Mouse (Mus musculus) T-helper 2 cell (primary cell): ENCODE results near the gene E2f8.

Experiments
- in situ Hi-C: fragments of 300-600 bp; cut with MboI, MseI; formaldehyde crosslinking; loops from one replicate; pipeline ENCODE4 v1.15.1; 2025; ENCODE audit warnings: high pct_unique_total_duplicates

Gene E2f8

DNA sequence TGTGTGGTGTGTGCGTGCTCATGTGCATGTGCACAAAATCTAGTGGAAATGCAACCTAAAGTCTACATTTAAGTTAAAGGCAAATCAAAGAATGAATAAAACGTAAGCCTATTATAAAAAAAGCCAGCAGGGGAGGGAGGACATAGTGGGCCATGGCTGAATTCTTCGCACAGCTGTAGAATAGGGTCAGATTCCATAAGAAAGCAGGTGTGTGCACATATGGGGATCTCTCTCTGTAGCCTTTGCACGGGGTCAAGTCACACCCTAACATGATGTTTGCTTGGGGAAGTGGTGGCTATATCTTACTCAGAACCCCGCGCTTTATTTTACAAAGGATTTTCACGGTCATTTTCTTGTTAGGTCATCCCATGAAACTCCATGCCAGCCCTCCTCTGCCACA, 11.7 kb upstream of the E2f8 start:
- in situ Hi-C loops: no loop called here

DNA sequence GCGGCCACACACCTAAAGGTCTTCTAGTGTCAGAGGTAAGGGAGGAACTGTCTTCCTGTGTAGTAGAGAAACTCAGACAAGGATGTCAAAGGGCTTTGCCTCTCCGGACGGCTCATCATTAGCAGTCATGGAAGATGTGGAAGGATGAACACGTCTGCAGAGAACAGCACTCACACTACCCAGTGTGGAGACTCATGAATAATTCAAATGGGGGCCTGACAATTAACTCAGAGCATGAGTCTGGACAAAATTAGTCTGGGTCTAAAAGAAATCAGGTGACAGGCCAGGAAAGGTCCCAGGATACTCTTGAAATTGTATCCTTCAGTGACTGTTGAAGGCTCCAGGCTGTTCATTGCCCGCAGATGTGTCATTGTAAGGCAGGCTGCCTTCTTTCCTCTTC, 9.6 kb upstream of the E2f8 start:
- in situ Hi-C loops: no loop called here

DNA sequence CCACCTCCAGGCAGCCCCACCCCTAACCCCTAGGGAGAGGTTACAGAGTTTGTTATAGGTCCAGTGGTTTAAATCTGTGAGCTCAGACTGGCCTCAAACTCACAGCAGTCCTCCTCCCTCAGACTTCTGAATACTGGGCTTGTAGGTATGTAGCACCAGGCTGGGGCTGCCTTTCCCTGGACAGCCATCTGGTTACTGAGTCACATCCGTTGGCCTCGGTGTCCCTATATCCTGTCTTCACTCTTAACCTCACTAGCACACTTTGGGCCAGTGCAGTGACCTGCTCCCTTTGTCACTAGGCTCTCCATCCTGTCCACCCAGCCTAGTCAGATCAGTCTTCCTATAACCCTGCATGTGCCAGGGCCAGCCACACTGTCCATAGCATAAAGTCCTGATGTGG, 7.4 kb upstream of the E2f8 start:
- in situ Hi-C loops: no loop called here

DNA sequence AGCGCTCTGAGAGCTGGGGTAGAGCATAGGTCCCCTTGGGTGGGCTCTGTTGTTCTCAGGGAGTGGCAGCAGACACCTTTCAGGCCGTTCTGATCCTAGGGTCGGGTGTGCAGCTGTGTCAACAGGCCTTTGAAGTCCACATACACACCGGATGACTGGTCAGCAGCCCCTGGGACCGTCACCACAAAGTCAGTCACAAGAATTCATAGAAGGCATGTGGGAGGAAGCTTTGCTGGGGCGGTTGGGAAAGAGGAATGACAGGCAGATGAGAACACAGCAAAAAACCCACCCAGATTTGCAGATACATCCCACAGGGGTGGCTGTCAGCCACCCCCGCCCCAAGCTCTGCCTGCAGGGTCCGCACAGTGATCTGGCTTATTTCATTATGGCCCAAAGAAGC, 6.6 kb upstream of the E2f8 start:
- in situ Hi-C loops: no loop called here

DNA sequence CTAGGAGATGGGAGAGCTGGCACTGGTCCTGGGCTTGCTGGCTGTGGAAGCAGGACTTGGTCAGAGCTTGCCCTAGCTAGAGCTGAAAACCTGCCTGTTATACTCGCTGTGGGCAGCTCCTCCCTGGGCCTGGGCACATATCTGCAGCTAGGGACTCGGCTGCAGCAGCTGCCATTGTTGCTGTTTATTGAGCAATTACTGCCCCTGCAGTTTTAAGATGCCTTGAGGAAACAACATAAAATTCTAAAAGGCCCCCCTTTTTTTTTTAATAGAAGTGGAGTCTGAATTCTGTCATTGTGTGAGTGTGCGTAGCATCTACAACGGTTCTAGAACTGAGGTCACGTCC, 2.8 kb upstream of the E2f8 start:
- in situ Hi-C loops: no loop called here

DNA sequence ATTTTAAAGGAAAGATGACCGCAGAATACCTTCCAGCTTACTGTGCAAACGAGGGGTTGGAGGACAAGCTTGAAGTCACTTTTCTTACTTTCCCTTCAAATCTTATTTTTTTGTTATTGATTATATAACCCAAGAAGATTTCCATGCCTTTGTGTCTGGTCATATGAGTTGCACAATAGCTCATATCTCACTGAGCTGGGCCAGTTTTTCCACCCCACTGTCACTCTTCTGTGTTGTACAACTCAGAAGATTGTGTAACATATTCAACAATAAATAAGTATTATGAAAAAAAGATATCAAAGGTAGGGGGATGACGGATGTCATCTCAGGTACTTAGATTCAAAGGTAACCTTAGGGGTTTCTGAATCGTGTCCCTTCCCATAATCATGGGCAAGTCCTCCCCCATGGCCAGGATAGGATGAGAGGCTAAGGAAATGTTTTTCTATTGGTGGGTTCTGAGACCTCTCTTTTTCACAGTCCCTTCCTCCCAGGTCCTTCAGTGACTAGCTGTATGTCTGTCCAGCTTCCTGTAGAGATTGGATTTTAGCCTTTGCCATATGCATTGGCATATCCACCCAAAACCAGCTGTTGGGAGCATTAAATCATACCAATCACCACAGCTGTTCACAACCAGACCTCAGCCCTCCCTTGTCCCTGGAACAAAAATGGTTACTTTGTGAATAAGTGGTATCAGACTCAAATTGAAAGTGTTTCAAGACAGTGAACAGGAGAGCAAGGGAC, 2.3 kb upstream of the E2f8 start:
- in situ Hi-C loops: no loop called here

DNA sequence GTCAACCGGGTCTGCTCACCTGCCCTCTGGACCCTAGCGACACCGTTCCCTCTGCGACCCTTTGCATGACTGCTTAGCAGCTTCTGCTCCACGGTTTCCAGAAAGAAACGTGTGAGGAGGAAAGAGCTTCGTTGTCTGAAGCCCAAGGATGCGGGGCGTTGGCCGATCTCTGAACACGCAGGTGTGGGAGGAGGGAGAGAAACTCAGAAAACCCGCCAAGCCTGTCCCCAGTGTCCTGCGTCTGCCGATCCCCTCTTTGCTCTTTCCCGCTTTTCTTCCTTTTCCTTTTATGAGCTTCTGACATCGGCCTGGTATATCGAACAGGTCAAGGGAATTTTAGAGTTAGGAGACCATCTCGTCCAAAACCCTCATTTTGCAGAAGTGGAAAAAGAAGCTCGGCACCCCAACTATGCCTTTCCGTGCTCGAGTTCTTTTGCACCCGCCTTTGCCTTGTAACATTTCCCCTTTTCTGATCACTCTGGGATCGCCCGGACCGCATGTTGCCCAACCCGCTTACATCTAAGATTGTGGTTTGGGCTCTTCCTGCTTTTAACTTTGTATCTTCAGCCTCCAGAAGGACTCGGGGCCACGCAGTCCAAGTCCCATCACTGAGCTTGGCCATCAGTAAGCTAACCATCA, 694 bp upstream of the E2f8 start:
- in situ Hi-C loops: no loop called here

DNA sequence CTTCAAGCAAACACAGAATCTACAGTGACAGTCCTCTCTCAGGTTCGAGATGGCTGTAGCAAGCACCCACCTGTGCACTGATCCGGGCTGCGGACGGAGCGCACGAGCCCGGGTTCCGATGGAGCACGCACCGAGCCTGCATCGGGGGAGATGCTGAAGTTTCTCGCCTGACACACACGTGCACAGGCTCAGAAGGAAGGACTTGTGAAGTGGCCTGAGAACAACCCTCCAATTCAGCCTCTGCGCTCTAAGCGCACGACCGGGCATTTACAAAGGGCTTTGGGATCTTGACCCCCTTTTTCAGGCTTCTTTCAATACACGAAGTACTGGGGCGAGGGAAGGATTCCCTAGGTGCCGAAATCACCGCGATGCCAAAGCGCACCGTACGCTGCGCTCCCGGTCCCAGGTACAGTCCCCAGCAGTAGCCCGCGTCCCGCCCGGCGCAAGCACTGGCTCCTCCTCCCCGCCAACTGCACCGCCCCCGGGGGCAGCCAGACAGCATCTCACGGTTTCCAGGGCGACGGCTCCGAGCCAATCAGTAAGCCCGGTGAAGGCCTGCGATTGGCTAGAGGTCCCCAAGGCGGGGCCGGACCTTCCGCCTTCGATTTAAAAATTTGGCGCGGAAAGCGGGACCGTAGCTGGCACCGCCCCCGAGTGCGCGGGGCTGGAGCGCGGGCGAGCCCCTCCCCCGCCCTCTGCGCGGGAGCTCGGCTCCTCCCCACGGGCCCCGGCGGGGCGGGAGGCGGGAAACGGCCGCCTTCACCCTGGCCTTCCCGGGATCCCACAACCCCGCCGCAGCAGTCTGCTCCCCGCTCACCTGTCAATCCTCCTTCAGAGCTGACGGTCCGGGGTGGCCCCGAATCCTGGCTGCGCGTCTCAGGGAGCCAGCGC, 560 bp downstream of the E2f8 start:
- in situ Hi-C loops: no loop called here

DNA sequence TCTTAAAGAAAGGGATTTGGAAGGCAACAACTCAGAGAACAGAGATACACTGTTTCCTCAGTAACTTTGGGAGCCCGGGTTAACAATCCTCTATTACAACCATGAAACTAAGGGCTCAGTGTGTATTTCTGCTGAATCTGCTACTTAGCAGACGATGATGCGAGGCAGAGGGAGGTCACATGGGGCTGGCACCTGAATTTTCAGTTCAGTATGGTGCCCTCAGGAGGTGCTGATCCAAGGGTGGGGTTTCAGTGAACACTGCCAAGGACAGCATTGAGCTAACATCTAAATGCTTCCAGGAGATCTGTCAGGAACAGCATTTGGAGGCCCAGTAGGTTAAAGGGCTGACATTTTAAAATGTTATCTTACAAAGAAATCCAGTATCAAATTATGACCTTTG, 1.8 kb downstream of the E2f8 start:
- in situ Hi-C loops: loop anchor here (10.0 kb wide), 1 partner anchor 65 kb away; no protein-coding TSS in a partner anchor

DNA sequence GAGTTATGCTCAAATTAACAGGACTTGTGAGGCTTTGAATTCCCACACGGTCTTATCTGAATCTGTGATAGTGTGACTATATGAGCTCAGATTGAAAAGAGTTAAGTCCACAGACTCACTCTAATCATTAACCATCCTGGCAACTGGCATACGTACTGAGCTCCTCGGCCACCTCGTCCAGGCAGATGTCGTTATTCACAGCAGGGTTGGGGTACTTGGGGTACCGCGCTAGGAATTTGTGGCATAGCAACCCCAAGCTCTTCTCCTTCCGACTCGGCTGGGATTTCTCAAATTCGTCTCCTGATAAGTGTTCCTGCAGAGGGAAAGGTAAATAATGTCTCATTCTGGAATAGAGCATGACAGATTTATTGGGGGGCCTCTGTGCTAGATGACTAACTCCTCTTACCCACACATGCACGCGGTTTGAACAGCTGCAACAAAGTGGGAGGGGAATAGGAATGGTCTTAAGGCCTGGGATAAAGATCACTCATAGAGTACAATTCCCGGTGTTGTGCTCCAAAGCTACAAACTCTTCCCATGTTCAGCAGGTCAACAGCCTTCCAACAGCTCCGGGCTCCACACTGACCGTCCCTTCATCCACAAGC, 3.5 kb downstream of the E2f8 start:
- in situ Hi-C loops: loop anchor here (10.0 kb wide), 1 partner anchor 63 kb away; no protein-coding TSS in a partner anchor

DNA sequence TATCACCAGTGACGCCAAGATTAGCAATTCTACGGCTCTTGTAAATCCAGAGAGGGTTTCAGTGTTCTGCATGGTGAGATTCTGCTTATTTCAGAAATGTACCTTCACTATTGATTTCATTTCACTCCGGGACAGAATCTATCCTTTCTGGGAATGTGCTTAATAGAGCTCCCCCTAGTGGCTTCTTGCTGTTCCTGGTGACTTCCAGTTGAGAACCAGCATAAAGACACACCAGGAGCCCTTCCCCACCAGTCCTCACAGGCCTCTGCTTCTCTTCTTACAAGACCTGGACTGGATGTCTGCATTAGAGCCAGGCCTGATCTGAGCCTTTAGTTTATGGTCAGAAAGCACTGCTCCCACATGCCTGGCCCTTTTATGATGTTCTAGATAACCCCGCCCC, 4.9 kb downstream of the E2f8 start:
- in situ Hi-C loops: loop anchor here (10.0 kb wide), 1 partner anchor 62 kb away; no protein-coding TSS in a partner anchor

DNA sequence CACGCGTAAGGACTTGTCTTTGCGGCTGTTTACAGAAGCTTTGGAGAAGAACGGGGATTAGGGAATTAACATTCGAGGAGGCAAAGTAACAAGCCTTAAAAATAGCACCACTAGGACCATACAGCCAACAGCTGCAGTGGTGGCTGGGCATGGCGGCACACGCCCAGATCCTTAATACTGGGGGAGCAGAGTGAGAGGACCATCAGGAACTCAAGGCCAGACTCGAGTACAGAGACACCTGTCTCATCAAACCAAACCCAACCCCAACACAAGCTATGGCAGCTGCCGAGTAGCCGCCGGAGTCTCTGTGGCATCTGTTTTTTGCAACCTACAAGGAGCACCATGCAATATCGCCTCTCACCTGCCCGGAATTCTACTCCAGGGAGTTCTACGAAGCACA, 6.3 kb downstream of the E2f8 start:
- in situ Hi-C loops: loop anchor here (10.0 kb wide), 1 partner anchor 60 kb away; no protein-coding TSS in a partner anchor

DNA sequence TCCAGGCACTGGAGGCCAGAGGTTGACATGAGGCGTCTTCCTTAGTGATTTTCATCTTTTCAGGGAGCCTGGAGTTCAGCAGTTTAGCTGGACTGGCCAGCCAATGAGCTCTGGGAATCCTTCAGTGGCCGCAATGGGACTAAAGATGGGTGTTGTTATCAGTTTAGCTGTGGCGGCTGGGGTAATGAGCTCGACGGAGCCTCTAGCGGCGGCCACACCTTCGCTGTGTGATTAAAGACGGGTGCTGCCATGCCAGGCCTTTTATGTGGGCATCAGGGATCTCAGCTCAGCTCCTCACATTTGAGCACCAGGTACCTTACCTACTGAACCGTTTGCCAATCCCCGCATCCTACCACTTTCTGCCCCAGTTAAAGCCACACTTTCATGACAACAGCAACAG, 10.1 kb downstream of the E2f8 start:
- in situ Hi-C loops: loop anchor here (10.0 to 25.0 kb wide), 2 partner anchors 56 to 916 kb away; partner anchors contain the start of gene Prmt3

DNA sequence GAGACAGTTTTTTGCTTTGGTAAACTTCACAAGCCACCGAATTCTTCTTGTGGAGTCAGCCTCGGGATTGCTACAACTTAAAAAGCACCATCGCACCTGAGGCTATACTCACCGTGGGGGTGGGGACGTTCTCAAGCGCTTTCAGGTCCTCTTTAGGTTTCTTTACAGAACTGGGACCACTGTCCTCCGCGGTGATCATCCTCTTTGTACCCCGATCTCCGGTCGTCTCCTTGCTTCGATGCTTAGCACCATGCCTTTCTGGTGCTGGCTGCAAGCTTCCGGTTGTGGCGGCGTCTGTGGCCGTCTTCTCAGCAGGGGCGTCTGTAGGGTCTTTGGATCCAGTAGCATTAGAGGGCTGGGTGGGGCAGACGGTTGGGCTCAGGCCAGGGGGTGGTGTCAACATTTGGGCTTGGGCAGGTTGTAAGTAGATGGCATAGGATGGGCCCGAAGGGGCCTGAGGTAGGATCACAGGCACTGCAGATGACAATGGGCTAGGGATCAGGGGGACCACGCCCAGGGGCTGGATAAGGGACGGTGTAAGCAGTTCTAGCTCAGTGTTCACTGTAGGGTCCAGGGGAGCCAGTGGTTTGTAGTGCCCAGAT, 10.7 kb downstream of the E2f8 start:
- in situ Hi-C loops: loop anchor here (10.0 to 25.0 kb wide), 2 partner anchors 56 to 917 kb away; partner anchors contain the start of gene Prmt3

DNA sequence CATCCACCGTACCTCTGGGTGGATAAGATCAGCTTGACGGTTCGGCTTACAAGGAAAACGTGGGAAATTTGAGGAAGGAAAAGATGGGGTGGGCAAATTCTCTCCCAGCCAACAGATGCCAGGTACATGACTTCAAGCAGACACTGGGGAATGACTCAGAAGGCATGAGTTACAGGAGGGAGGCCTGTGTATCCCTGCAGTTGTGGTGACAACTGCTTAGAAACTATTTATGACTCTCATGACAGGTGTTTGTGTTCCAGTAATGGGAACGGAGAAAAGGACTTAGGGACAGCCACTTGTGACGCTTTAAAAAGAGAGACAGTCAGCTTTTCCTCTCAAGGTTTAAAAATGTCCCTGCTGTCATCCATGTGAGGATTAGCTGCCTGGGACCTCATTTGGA, 11.3 kb downstream of the E2f8 start:
- in situ Hi-C loops: loop anchor here (10.0 to 25.0 kb wide), 2 partner anchors 55 to 917 kb away; partner anchors contain the start of gene Prmt3

DNA sequence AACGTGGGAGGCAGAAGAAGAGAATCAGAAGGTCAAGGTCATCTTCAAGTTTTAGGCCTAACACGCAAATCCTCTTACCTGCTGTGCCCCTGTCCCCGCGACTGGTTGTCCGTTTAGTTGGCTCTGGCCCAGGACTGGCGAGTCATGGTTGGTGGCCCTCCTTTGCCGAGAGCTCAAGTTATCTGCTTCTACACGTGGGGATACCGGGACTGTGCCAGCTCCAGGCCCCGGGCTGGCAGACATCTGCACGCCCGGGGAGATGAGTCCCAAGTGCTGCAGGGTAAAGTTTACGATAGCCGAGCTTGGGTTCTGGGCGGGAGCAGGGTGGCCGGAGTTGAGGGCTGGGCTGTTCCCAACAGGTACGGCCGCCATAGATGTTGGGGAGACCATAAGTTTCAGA, 13.8 kb downstream of the E2f8 start:
- in situ Hi-C loops: loop anchor here (25.0 kb wide), 1 partner anchor 920 kb away; the partner anchor contains the start of gene Prmt3

DNA sequence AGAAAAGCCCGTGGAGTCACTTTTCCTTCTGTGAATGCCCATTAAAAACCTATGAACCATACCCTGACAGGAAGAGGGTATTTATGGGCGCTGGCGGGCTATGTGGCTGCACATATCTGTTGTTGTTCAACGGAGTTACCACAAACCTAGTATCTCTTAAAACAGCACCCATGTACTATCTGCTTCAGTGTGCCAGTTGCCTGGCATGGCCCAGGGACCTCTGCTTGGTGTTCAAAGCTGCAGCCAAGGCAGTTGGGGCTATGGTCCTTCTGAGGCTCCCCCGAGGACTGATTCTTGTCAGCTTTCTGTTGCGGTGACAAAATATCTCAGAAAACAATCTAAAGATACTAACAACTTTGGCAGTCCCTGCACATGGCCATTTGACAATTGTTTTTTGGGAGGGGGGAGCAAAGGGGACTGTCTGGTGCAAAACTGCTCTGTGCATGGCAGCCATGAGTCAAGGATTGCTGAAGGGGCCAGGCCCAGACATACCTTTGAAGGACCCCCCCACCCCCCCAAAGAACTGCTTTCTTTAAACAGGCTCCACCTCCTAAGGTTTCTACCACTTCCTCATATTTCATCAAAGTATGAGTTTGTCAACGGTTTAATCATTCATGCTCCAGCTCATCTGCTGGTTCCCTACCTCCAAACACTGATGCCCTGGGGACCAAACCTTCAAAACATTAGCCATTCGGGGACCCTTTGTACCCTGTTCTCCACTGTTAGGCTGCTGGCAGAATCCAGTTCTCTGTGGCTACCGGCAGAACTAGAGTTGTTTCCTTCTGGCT, 16.5 kb downstream of the E2f8 start:
- in situ Hi-C loops: loop anchor here (25.0 kb wide), 1 partner anchor 922 kb away; the partner anchor contains the start of gene Prmt3

DNA sequence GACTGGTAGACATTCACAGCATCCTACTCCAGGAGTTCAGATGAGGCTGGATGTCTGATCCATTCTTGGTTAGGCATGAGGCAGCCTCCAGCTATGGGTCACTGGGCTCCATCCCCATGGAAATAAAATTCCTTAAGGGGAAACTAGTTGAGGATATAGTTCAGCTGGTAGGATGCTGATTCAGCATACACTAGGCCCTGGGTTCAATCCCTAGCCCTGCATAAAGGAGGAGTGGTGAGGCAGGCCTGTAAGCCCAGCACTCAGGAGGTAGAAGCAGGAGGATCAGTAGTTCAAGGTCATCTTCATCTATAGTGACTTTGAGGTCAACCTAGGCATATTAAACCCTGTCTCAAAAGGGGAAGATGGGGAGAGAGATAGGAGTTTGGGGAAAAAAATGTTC, 17.2 kb downstream of the E2f8 start:
- in situ Hi-C loops: loop anchor here (25.0 kb wide), 1 partner anchor 923 kb away; the partner anchor contains the start of gene Prmt3

DNA sequence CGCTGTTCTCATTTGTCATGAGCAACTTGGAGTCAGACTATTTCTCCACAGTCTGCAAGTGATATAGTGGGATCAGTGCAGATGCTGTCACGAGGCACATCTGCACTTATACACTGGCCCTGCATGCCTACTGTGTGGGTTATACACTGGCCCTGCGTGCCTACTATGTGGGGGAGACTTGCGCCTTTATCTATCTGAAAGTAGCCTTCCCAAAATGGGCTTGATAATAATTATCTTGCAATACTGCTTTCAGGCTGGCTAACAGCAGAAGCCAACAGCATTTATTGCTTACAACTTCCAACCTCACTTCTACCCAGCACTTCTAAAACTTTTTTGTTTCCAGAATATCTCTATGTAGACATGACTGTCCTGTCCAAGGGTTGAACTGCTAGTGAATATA, 19.6 kb downstream of the E2f8 start:
- in situ Hi-C loops: loop anchor here (25.0 kb wide), 1 partner anchor 926 kb away; the partner anchor contains the start of gene Prmt3

DNA sequence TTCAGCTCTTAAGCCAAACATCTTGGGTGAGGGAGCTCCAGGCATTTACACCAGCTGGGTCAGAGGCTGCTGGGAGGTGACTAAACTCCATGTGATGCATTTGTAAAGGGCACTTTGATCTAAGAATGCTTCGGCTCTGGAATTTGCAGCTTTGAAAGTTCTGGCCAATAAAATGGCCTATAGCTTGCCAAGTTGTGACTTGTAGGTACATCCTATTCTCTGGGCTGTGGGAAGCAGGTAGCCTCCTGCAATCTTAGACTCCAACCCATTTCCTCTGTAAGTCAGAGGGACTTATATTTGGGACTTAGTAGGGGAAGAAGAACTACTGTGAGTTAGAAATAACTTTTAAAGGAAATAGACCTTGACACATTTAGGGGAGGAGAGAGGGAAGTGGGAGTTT, 20.4 kb downstream of the E2f8 start:
- in situ Hi-C loops: loop anchor here (25.0 kb wide), 1 partner anchor 926 kb away; the partner anchor contains the start of gene Prmt3
